Mouse (Mus musculus): ENCODE data around the gene Runx2.

The Runx2 gene

DNA sequence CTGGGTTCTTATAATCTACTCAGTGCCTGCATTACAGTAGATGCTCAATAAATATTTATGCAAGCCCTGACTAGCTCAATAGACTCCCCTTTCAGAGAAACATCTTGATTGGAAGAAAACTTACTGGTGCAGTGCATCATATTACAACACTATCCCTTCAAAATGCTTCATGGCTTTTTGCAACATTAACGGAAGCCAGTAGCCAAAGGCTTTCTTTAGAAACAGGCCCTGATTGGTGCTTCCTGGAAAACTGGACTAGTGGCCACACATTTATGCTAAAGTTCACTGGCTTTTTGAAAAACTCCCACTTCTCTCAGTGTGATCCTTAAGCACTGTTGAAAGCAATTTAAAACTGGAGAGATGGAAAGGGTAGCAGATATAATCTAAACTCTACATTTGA is 151.4 kb downstream of the Runx2 start:
- in situ Hi-C loops (cut with MboI, MseI): no loop called here

DNA sequence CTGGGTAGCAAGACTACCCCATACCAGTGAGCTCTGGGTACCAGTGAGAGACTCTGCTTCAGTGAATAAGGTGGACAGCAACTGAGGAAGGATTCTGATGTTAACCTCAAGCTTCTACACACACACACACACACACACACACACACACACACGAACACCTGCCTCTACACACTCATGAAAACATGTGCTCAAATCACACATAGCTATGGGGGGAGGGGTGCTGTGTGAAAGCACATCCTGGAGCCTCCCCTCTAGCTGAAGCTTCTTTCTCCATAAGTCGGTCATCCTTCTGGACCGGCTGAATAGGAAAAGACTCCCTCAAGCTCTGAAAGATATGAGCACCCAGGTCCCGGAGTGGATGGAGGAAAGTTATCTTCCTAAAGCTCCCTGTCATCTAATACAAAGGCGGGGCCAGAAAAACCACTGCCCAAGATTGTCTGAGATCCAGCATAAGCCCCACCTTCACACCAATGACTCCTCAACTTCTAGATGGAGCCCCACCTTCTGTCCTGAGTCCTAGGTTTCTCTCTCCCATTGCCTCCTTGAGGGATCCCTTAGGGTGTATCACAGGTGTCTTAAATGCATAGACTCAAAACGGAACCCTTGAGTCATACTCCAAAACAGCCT is 152.4 kb downstream of the Runx2 start:
- in situ Hi-C loops (cut with MboI, MseI): no loop called here

DNA sequence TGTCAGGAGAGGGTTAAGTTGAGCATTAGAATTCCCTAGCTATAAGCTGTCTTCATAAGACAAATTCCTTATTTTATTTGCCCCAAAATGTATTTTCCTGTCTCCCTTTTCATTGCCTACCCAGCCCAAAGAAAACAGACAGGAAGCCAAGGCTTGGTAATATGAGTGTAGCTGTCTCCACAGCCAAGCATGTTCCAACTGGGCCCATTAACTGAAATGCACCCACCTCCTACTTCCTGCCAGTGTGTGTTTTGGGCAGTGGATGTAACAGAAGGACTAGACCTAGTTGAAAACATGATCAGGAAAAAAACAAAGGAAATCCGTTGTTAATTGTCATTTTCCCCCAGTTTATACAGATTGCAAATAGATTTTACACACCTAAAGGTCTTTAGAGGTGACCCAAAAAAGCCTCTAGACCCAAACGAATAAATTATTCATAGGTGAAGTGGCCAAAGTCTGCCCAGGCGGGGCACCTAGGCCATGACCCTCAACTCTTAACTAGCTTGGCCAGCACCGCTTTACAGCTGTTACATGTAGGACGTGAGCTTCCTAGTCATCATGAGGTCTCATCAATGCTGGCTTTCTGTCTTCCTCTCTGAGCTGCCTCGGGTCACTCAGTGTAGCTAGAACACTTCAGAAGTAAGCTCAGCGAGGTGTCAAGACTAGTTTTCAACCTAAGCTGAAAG is 154.3 kb downstream of the Runx2 start:
- in situ Hi-C loops (cut with MboI, MseI): no loop called here

DNA sequence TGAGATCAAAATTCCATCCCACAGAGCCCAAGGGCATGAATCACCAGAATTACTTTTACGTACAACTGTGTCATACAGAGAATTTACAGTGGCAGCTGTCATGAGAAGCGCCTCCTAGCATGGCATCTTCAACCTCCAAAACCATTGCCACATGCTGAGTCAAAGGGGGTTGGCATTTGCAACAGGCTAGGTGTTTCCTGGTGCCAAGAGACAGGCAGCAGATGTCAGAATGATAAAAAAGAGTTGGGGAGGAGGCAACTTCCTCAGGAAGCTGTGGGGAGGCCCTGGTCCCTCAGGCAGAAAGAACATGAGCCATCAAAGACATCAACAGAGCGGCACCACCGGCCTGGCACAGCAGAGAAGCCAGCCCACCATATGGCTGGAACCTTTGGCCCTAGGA is 160.1 kb downstream of the Runx2 start:
- in situ Hi-C loops (cut with MboI, MseI): no loop called here

DNA sequence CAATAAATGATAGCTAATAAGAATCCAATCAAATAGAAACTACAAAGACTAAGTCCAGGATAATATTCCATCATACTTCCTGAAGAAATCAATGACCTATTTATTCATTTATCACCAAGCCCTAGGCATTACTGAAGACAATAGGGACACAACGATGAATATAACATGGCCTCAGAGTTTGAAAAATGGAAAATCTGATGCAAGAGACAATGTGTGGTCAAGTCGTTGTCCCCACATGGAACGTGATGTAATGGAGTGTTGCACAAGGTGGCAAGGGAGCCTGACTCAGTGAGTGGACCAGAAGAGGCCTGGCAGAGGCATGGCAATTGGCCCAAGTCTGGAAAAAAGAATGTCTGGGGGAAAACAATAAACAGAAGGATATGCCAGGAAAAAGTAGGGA is 161.5 kb downstream of the Runx2 start:
- in situ Hi-C loops (cut with MboI, MseI): no loop called here

DNA sequence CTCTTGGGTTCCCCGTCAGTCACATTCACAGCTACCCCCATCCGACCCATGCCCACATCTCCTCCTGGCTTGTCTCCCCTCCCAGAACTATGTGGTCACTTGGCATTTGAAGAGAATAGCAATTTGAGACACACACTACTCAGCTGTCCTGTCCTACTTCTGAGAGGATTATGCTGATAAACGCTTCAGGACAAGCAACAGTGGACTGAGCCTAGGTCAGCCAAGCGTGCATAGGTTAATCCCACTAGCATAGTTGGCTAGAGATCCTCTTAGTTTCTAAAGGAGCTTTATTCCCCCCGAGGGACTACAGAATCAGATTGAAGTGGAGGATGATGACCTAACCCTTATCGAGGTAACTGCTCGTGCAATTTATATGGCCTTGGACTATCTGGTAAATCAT is 162.5 kb downstream of the Runx2 start:
- in situ Hi-C loops (cut with MboI, MseI): no loop called here

DNA sequence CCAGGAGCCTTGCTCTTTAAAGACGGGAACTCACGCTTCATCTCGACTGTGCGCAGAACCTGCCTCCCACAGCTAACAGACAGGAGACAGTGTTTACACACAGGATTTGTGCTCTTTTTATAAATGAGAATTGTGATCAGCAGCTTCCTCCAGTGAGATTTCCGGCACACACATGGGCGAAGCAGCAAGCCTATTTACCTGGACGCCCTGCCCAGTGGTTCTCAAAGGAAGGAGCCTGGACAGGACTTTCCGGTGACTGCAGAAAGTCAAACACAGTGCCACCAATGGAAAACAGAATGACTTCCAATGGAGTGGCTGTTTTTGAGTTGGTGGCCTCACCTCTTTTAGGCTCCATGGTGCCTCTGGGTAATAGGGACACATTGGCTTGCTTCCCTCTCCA is 163.0 kb downstream of the Runx2 start:
- in situ Hi-C loops (cut with MboI, MseI): no loop called here

DNA sequence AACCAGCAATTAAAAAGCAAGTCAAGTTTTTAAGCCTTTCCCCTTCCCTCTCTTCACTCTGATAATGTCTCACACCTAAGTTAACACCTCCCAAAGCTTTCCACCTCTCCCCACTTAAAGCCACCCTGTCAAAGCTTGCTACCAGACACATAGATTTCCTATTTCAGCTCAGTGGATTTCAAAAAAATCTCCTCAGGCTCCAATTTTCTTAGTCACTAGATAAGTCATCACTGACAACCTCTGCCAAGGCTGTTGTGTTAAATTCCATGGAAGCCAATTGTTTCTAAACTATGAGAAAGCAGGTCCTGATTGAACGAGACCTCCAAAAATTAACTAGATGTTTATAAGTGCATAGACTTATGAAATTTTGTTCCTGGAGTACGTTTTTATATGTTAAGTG is 164.2 kb downstream of the Runx2 start:
- in situ Hi-C loops (cut with MboI, MseI): no loop called here

DNA sequence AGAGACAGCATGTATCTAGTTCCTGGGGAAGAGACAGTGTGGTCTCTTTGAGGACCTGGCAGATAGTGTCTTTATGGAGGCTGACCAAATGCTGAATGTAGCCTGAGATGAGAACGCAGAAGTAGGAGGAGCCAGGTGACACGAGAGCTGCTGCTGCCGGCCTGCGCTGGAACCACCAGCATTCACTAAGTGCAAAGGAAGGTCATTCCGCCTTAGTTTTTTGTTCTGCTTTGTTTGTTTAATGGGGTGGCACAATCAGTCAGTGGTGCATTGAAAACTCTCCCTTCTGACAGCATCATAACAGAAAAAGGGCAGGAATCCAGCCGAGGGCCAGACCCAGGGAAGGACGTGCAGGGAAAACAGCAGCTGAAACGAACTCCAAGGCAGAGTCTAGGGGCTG is 165.5 kb downstream of the Runx2 start:
- in situ Hi-C loops (cut with MboI, MseI): no loop called here

DNA sequence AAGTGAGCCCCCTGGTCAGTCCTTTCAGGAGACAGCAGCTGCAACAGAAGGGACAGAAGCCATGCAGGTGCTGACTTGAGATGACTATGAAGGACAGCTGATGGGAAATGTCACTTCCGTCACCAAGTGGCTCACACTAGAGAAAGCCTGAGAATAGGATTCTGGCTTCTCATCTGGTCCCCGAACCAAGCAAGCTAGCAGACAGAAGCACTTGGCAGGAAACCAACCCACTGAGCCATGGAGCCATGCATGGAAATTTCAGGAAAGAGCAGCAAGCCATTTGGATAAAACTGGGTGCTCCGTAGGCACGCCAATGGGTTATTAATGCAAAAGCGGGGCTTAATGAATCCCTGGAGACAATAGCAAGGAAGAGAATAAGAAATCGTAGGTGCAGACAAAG is 166.7 kb downstream of the Runx2 start:
- in situ Hi-C loops (cut with MboI, MseI): no loop called here

DNA sequence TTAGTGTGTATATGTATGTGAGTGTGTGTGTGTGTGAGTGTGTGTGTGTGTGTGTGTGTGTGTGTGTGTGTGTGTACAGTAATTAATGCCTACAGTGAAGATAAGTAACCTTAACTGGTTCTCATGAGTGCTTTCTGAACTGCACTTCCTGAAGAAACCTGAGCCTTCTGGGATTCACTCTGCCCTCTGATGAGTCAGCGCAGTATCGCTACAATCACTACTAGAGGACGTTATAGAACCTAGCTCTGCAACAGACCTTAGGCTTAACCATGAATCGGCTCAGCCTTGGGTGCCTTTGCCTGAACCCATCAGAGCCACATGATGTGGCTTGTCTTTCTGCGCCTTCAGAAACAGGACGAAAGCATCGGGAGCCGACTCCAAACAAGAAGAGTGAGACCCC is 169.5 kb downstream of the Runx2 start:
- in situ Hi-C loops (cut with MboI, MseI): no loop called here

DNA sequence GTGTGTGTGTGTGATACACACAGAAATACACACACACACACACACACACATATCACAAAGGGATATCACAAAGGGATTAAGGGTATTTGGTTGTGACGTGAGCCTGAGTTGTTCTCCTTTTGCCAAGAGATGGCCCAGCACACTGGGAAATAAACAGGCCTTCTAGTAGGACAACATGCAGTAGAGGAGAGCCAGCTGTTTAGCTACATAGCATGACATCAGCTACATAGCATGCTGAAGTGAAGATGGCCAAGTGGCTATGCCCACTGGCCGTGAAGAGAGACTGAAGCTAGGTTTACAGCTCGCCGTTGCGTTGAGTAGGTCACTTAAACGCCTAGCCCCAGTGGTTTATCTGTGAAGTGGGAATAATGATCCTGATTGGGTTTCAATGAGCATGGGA is 171.3 kb downstream of the Runx2 start:
- in situ Hi-C loops (cut with MboI, MseI): no loop called here

DNA sequence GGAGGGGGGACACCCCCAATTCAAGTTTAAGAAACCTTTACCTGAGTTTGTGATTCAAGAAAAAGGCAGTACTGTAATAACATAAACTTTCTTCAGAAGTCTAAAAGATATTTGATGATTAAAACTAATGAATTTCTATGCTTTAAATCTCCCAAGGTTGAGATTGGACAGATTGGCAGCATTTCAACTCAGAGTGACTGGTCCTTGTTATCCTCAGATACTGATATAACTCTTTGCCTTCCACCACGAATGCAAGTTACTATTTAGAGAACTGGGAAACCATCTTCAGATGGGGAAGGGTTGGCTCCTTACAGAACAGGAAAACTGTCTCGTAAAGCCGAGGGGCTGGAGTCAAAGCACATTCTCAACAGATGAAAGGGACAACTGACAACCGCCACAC is 172.5 kb downstream of the Runx2 start:
- in situ Hi-C loops (cut with MboI, MseI): no loop called here

DNA sequence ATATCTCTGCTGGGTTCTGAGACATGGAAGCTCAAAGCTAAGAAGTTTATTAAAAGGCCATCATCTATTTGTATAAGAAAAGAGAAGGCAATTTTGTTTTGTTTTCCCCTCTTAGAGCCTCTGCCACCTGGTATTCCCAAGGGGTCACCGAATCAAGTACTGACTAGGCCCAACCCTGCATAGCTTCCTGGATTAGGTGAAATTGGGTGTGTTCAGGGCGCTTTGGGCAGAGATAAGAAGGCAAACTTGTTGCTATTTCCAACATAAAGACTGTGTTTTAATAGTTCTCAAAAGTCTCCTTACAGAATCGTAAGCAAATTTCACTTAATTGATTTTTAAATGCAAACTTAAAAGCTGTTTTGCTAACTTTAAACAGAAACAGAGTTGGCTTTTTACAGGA is 173.7 kb downstream of the Runx2 start:
- in situ Hi-C loops (cut with MboI, MseI): no loop called here

DNA sequence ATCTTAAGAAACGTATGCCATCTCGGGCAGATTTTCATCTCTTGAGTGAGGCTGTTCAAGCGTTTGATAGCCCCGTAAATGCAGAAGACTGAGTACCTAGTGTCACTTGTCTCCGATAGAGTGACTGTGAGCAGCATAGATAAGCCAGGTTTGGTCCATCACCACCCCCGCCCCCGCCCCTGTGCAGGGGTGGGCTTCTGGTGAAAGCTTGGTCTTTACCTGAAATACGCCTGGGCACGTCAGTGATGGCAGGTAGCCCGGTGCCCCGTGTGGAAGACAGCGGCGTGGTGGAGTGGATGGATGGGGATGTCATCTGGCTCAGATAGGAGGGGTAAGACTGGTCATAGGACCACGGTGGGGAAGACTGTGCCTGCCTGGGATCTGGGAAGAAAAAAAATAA is 175.2 kb downstream of the Runx2 start:
- in situ Hi-C loops (cut with MboI, MseI): no loop called here

DNA sequence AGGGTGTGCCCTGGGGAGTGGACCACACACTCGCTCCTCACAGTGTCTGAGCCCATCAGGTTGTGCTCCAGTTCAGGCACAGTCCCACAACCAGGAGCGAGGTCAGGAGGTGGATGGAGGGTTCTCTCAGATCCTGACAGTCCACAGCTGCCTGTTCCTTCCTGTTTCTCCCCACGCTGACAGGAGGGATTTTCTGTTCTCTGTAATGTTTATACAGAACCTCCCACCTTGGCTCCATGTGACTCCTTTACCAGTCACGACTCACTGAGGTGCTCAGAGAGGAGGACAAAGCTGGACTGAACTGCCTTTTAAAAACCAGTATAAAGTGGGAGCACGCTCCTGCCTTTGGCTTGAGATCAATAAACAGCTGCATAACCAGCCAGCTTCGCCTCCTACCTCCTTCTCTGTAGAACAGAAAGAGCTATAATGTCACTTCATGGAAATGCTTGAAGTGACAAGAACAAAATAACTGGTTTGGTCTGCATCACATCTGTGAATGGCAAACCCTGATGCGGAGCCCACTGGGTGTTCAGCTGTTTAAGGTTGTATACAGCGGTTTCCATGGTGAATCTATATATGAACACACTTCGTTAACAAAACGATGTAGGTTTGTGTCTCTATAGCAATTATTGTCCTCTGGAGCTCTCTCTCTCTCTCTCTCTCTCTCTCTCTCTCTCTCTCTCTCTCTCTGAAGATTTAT is 177.3 kb downstream of the Runx2 start:
- in situ Hi-C loops (cut with MboI, MseI): no loop called here

DNA sequence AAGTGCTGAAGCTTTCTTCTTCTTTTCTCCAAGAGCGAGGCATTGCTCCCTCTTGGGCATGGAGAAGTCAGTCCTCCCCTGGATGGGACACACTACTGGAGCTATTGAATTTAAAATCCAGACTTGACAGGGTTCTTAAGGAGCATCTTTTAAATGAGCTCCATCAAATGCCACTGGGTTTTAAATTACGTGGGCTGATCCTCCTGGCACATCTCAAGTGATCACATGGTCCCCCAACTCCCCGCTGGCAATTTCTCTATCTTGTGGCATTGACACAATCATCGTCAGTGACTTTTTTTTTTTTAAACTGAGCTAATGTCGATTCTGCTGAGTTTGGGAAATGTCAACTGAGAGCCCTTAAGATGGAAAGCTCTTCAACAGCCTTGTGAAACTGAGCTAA is 180.1 kb downstream of the Runx2 start:
- in situ Hi-C loops (cut with MboI, MseI): no loop called here

DNA sequence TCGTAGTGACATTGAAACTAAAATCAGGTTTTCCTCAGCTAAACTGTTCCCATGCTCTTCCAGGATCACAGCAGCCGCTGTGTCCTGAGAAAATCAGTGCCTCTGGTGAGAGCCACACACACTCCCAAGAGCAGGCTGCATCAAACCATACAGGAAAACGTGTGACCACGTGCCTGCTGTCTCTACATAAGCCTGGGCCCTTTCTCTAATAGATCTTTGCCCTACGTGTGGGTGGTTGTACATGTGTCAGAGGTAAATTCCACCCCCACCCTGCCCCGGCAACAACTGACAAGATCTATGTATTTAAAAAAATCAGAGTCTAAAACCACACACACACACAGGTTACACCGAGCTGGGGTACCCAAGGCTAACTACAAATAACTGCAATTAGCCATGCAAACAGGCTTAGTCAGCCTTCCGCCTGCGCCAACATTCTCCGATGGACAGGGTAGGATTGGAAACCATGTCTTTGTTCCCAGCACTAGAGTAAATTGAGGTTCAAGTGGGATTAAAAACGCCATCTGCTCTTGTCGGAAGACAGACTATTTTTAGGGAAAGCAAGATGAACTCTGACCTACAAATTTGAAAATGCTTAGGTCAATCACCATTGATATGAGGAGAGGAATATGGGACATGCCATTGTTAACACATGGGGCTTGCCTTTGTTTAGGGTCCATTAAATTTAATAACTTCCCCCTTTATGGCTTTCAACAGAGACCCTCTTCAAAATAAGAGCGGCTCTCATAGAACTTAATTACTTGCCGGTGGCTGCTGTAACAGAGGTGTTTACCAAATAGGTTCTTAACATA is 180.8 kb downstream of the Runx2 start:
- in situ Hi-C loops (cut with MboI, MseI): no loop called here

DNA sequence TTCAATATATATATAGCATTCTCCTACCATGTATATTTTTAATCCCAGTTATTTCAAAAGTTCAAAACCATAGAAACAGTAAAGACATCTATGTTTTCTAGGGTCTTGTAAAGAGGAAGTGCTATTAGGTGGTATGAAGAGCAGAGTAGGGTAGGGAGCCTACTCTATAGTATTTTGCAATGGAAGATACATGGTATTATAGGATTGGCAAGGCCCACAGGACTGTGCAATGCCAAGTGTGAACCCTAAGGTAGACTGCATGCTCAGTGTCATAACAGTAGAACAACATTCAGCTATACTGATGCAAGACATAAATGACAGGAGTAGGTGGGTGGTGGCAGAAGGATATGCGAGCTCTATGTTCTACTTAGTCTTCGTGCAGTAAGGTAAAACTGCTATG is 181.7 kb downstream of the Runx2 start:
- in situ Hi-C loops (cut with MboI, MseI): no loop called here

DNA sequence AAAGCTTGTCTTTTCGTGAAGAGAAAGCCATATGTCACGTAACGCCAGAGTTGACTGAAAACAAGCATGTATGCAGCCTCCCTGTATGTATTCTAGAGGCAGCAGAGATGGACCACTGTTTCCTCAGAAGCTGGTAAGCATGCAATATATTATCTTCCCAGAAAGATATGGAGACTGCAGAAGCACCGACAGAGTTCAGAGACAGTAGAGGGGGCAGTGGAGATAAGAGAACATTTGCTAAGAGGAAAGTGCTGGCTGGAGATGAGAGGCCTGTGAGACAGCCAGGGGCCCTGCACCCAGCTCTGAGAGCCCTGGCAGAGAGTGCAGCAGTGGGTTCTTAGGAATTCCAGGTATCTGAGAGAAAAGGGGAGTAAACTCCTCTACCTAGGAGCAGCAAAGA is 182.3 kb downstream of the Runx2 start:
- in situ Hi-C loops (cut with MboI, MseI): no loop called here

DNA sequence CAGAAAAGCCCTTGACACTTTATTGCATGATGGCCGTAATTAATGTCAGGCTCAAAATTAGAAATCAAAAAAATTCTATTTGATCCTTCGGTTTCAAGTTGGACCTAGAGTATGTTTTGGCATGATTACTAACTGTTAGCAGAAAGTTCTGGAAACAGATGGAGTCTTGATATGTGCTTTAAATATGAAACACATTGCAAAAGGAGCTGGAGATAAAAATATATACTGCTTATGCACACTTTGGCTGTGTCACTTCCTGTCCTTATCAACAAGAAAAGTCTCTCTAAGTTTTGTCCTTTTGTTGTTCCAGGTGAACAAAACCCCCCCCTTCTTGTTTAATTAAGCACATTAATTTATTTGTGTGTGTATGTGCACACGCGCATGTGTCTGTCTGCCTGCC is 183.0 kb downstream of the Runx2 start:
- in situ Hi-C loops (cut with MboI, MseI): no loop called here

DNA sequence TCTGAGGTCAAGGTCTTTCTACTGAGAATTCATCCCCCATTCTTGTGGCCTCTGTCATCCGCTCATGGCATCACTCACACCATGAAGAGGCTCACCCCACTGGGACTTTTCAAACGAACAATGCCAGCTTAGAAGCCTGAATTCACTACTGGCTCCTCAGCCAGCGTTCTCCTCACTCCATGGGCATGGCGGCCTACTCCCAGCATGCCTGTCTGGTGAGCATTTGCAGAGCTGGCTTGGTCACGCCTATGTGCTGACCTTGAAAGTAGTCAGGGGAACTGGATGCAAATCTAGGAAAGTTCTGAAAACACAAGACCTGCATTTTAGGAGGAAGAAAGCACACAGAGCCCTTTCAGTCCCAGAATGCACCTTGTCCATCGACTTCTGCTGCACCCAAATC is 187.3 kb downstream of the Runx2 start:
- in situ Hi-C loops (cut with MboI, MseI): no loop called here
